Mouse (Mus musculus): ENCODE results near the gene Gm20661.

DNA sequence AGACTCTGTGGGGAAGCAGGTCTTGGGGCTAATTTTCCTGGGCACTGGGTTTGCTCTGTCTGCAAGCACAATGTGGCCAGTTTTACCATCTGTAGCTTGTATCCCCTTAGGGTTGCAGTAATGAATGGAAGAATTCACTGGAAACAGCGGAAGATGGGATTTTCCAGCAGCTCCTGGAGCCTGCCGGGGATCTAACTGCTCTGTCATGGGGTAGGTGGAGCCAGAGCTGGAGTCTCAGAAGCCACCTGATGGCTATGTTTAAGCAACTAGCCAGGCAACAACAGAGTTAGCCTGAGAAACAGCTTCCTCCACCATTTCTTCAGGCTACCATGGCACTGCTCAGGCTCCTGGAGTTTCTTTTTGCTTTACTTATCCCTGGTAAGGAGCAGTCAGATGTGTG lies 9.3 kb downstream of the Gm20661 start, which contains the start of gene Cdhr4:
- no peak for TF ChIP-seq MAX (IDR thresholded peaks at IDR 0.05)
- TF ChIP-seq CTCF (IDR thresholded peaks at IDR 0.05; ENCODE audit: control insufficient read depth, insufficient read depth, insufficient read length), result no peak
